Mouse (Mus musculus): ENCODE data around the gene Epb41l4b. TPM values are rescaled to one million over a fixed set of nuclear protein-coding genes. Genes with fewer than 3 reads are reported as not detected.

Epb41l4b gene
- polyA plus RNA-seq, 1 experiment = 8.7 TPM

DNA sequence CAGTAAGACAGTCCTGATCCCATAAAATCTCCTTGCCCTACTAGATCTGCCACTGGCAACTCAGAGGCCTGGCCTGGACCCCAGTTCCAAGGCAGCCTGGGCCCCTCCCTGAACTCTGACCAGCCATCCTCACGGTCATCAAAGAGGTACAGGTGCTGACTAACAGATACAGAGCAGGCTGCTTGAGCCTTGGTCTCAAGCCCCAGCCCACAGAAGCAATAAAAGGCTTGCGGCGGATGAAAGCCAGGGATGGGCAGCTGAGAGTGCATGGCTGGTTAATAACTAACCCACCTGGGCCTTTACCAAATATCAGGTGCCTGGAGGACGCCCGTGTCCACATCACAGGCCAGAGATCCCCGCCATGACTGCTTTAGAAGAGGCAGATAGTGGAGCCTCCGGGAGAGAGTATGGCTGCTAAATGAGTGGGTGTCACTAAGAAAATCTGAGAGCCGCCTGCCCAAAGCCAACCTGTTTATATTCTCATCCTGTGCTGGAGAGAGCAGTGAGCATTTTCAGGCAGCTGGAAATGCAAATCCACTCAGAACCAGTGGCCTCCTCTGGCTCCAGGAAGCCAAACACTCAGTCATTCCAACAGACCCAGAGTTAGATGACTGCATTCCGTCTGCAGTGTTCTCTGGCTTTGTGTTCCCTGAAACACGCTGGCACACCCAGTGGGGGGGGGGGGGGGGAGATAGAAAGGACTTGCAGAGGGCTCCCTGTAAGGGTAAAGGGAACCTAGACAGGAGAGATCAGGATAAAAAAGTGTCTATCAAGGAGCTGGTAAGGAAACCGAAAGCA lies 13.3 kb downstream of the Epb41l4b start:
- DNase-seq (ENCODE audit: low read depth) = no peak

DNA sequence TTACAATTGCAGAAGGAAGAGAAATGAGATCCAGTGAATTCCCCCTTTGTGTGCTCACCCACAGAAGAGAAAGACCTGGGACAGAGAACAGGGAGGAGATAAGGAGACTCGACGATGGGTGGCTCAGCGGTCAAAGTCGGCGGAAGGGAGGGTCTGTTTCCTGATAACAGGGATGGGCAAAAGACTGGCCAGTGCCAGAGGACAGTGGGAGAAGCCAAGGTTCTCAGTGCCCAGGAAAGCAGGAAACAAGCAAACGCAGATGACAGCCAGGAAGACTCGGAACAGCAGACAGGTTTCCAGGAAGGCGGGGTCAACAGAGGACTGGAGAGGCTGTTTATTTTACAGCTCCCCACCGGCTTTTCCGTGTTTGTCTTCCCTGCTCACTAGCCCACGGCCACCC lies 20.2 kb downstream of the Epb41l4b start:
- no peak for DNase-seq (ENCODE audit: low read depth)
- TF ChIP-seq CTCF (IDR thresholded peaks at IDR 0.05; ENCODE audit: borderline replicate concordance, extremely low read depth, insufficient read depth, insufficient read length) (no peak), POLR2A (IDR thresholded peaks at IDR 0.05; ENCODE audit: borderline replicate concordance, extremely low read depth, insufficient read depth, insufficient read length, poor library complexity, severe bottlenecking) (no peak)

More for the DNA sequence above, 13.3 kb downstream of the Epb41l4b start:
- no peak for TF ChIP-seq CTCF (IDR thresholded peaks at IDR 0.05; ENCODE audit: borderline replicate concordance, extremely low read depth, insufficient read depth, insufficient read length)
- no peak for TF ChIP-seq POLR2A (IDR thresholded peaks at IDR 0.05; ENCODE audit: borderline replicate concordance, extremely low read depth, insufficient read depth, insufficient read length, poor library complexity, severe bottlenecking)

DNA sequence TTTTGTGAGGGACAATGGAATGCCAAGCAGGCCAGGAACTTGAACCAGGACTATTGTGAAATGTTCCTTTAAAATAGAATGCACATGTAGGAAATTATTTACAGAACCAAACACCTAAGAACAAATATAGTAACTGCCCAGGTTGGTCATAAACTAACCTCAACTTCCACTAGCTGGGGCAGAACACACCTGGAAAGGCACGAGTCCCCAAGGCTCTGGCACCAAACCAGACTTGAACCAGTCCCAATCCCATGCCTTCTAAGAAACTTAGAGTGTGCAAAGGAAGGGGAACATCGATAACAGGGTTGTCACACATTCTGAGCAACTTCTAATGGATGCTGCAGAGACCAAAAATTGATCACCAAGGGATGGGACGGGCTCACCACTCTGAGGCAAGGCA lies 21.1 kb downstream of the Epb41l4b start:
- no peak for TF ChIP-seq POLR2A (IDR thresholded peaks at IDR 0.05; ENCODE audit: borderline replicate concordance, extremely low read depth, insufficient read depth, insufficient read length, poor library complexity, severe bottlenecking)
- DNase-seq (ENCODE audit: low read depth) = no peak

DNA sequence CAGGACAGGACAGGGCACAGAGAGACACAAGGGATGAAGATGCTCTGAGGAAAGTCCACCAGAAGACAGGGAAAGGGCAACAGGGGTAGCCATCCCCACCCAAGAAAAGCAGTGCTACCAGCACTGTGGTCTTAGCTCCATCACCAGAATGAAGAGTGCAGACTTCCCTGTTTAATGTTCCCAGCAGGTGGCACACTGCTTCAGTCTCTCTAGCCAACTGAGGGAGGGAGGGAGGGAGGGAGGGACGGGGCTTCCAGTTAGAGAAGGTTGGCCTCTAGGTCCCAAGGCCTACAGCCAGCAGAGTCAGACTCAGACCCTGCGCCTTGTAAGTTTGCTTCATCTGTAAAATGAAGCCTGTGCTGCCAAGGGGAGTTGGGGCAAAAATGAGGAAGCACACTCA lies 22.7 kb downstream of the Epb41l4b start:
- DNase-seq (ENCODE audit: low read depth) = peak; percentile 50
- TF ChIP-seq POLR2A (IDR thresholded peaks at IDR 0.05; ENCODE audit: borderline replicate concordance, extremely low read depth, insufficient read depth, insufficient read length, poor library complexity, severe bottlenecking) = no peak
- TF ChIP-seq CTCF (IDR thresholded peaks at IDR 0.05; ENCODE audit: borderline replicate concordance, extremely low read depth, insufficient read depth, insufficient read length) = no peak

DNA sequence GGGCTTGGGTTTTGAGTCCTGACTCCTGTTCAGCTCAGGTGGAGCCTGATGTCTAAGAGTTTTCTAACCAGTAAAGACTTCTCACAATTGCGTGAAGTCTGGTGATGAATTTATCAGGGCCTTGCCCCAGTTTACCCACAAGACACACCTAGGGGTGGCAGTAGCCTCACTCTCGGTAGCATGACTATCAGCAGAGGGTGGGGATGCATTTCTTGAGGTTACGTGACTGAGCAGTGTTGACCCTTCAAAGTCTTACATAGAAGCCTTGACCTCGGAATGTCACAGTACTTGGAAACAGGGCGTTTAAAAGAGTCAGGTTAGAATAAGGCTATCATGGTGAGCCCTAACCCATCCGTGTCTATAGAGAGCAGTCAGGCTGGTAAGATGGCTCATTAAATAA lies 23.3 kb downstream of the Epb41l4b start:
- TF ChIP-seq CTCF (IDR thresholded peaks at IDR 0.05; ENCODE audit: borderline replicate concordance, extremely low read depth, insufficient read depth, insufficient read length) (no peak), POLR2A (IDR thresholded peaks at IDR 0.05; ENCODE audit: borderline replicate concordance, extremely low read depth, insufficient read depth, insufficient read length, poor library complexity, severe bottlenecking) (no peak)
- no peak for DNase-seq (ENCODE audit: low read depth)

DNA sequence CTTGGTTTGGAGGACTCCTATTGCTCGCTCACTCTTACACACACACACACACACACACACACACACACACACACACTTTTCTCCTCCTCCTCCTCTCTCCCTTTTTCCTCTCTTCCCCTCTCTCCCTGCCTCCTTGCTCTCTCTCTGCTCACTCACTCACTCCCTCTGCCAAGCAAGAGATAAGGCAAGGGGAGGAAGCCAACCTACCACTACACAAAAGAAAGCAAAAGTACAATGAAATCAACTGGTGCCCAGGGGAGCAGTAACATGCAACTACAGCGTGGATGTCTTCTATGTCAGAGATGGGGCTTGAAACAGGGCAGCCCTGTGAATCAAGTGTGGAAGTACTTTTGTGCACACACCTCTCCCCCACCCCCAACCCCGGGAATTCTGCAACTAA lies 24.4 kb downstream of the Epb41l4b start:
- no peak for DNase-seq (ENCODE audit: low read depth)

DNA sequence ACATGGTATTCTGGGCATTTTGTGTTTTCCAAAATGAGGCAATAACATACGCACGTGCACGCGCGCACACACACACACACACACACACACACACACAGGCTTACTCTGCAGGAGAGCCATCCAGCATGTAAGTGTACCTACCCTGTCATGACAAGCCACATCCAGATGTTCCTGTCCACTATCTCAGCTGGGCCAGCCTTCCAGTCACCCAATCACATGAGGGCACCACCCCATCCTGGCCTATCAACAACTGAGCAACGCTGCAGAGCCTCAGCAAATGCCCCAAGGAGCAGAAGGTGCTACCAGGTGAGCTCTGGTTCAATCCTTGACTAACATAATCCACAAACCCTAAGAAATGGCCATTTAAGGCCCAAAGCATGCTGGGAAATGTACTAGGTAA lies 27.0 kb downstream of the Epb41l4b start:
- no peak for DNase-seq (ENCODE audit: low read depth)
- TF ChIP-seq POLR2A (IDR thresholded peaks at IDR 0.05; ENCODE audit: borderline replicate concordance, extremely low read depth, insufficient read depth, insufficient read length, poor library complexity, severe bottlenecking) = no peak

More for the DNA sequence above, 24.4 kb downstream of the Epb41l4b start:
- TF ChIP-seq POLR2A (IDR thresholded peaks at IDR 0.05; ENCODE audit: borderline replicate concordance, extremely low read depth, insufficient read depth, insufficient read length, poor library complexity, severe bottlenecking) (no peak), CTCF (IDR thresholded peaks at IDR 0.05; ENCODE audit: borderline replicate concordance, extremely low read depth, insufficient read depth, insufficient read length) (no peak)

DNA sequence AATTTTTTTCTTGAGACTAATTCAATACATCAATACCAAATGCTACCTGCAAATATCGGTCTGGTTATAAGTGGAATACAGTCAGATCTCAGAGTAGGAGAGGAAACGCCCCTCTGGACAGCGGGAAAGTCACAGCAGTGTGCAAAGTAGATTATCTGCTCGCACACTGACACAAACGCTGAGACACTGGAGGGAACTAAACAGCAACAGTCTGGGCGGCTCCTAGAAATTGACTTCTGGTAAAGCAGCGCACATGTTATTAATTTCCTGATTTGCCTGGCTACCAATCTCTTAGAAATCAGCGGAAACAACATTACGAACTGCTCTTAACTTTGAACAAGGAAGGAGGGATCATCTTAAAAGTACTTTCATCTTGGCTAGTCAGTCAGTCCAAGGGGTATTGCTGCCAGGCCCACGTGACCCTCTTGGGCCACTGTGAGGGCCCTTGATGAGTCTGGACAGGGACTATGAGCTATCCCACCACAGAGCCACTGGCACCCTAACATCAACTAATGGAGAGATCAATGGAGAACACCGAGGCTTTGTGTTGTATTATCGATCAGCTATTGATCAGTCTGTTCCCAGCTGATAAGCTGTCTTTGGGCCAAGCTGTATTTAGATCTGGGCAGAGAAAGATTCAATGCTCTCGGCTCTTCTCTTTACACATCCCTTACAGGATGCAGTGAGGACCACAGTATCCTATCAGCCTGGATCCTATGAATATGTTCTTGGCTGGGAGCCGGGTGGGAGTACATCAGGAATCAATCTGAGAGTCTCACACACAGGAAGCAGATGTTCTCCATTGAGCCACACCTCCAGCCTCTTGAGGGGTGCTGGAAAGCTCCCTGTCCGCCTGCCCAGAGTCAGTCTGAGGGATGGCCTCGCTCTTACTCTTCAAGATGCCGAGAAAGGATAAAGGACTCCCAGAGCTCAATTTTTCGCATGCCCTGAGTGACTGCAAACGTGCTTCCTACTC lies 28.3 kb downstream of the Epb41l4b start:
- TF ChIP-seq POLR2A (IDR thresholded peaks at IDR 0.05; ENCODE audit: borderline replicate concordance, extremely low read depth, insufficient read depth, insufficient read length, poor library complexity, severe bottlenecking) = no peak
- no peak for TF ChIP-seq CTCF (IDR thresholded peaks at IDR 0.05; ENCODE audit: borderline replicate concordance, extremely low read depth, insufficient read depth, insufficient read length)
- no peak for DNase-seq (ENCODE audit: low read depth)

DNA sequence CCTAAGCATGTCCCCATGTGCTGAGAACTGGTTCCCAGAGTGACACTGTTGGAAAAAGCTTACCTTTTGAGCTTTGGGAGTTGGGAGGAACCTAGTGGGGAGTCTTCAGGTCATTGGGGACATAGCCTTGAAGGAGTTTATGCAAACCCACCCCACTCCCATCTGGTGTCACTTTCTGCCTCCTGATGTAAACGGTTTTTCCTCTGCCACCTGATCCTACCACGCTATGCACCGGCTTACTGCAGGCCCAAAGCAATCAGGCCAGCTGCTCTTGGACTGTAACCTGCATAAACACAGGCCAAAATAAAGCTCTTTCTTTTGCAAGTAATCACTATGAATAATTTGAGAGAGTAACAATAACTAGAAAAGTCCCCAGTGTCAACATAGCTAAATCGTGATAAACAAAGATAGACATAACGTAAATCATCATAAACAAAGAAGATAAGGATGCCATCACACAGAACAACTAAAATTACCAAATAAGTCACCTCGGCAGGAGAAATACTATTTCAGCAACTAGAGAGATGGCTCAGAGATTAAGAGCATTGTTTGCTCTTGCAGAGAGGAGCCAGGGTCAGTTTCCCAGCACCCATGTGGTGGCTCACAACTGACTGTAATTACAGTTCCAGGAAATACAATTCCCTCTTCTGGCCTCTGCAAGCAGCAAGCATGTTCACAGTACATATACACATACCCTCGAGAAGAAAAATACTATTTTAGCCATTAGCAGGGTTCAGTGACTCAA lies 29.6 kb downstream of the Epb41l4b start:
- no peak for TF ChIP-seq CTCF (IDR thresholded peaks at IDR 0.05; ENCODE audit: borderline replicate concordance, extremely low read depth, insufficient read depth, insufficient read length)
- TF ChIP-seq POLR2A (IDR thresholded peaks at IDR 0.05; ENCODE audit: borderline replicate concordance, extremely low read depth, insufficient read depth, insufficient read length, poor library complexity, severe bottlenecking) = no peak
- no peak for DNase-seq (ENCODE audit: low read depth)

DNA sequence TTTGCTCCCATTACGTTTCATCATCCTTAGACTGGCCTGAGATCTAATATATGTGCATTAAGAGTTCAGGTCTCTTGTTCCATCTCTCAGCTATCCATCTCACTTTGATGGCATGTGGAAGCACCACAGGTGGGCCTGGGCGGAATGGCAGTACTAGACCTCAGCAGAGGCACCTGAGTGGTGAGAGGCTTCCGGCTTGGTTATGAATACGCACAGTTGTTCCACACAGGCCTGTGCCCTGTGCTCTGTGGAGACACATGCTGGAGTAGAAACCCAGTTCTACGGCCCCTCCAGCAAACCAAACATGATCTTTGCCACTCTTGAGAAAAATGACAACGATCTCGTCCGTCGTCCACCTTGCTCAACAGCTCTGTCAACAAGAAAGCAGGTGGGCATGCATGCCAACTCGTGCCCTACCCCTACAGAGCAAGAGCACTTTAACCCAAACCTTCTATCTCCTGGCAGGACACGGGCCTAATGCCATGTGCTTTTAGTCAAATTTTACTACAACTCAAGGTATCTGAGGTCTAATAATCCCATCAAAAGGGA lies 31.2 kb downstream of the Epb41l4b start:
- DNase-seq (ENCODE audit: low read depth) = no peak
- TF ChIP-seq POLR2A (IDR thresholded peaks at IDR 0.05; ENCODE audit: borderline replicate concordance, extremely low read depth, insufficient read depth, insufficient read length, poor library complexity, severe bottlenecking) = no peak
- no peak for TF ChIP-seq CTCF (IDR thresholded peaks at IDR 0.05; ENCODE audit: borderline replicate concordance, extremely low read depth, insufficient read depth, insufficient read length)

DNA sequence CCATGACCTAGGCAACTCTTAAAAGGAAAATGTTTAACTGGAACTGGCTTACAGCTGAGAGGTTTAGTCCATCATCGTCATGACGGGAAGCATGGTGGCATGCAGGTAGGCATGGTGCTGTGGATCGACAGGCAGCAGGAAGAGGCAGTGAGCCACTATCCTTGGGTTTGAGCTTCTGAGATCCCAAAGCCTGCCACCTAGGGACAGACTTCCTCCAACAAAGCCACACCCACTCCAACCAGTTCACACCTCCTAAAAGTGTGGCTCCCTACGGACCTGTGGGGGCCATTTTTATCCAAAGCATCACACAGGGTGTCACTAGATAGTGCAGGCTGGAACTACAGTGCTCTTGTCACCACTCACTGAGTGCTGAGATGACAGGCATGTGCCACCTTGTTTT lies 31.8 kb downstream of the Epb41l4b start:
- TF ChIP-seq CTCF (IDR thresholded peaks at IDR 0.05; ENCODE audit: borderline replicate concordance, extremely low read depth, insufficient read depth, insufficient read length) (no peak), POLR2A (IDR thresholded peaks at IDR 0.05; ENCODE audit: borderline replicate concordance, extremely low read depth, insufficient read depth, insufficient read length, poor library complexity, severe bottlenecking) (no peak)
- DNase-seq (ENCODE audit: low read depth) = no peak

All from brain, embryonic 14.5 days (tissue).